Mouse (Mus musculus) cerebellum, adult 2 months (tissue): ENCODE results near the gene Qrich1. TPM values are rescaled to one million over a fixed set of nuclear protein-coding genes. Genes with fewer than 3 reads are reported as not detected.

Source experiments
- DNase-seq, 2 experiments: peaks; one replicate each; pipeline ENCODE4 v3.0.0; 2021
- H3K27ac ChIP-seq: fragments of 200-500 bp; 2 replicates; pipeline ENCODE4 v1.5.1; 2012; ENCODE audit warnings: low read length, control low read depth, inconsistent platforms; ENCODE audit not compliant: insufficient read depth
- H3K27me3 ChIP-seq: fragments of 200-500 bp; 2 replicates; pipeline ENCODE4 v1.6.1; 2012; ENCODE audit warnings: inconsistent platforms, mild to moderate bottlenecking, low read length, moderate library complexity; ENCODE audit not compliant: control insufficient read depth, insufficient read depth
- H3K4me1 ChIP-seq: fragments of 200-500 bp; 2 replicates; pipeline ENCODE4 v1.6.1; 2011; ENCODE audit warnings: low read length; ENCODE audit not compliant: control insufficient read depth, insufficient read depth
- H3K4me3 ChIP-seq: fragments of 200-500 bp; replicated peaks from 2 replicates; pipeline ENCODE3; 2011; ENCODE audit warnings: mild to moderate bottlenecking, low read depth, low read length, control low read depth; ENCODE audit not compliant: insufficient read depth
- CTCF ChIP-seq: fragments of 200-500 bp; IDR thresholded peaks from 2 replicates; pipeline ENCODE4 v1.5.1; 2011; ENCODE audit warnings: low read depth, mild to moderate bottlenecking, control low read depth, low read length, moderate library complexity, borderline replicate concordance; ENCODE audit not compliant: insufficient read depth
- POLR2A ChIP-seq: fragments of 200-500 bp; IDR thresholded peaks from 2 replicates; pipeline ENCODE4 v1.6.1; 2011; ENCODE audit warnings: low read length, control low read depth, borderline replicate concordance; ENCODE audit not compliant: insufficient read depth
- WGBS: fragments of 180-500 bp; shearing (Covaris S2); methylation state at CpG from one replicate; pipeline ENCODE4 v1.1.7; 2018; 5-methylcytosine and 5-hydroxymethylcytosine counted together
- polyA plus RNA-seq: library from polyadenylated mRNA; depleted of rRNA; stranded (reverse); fragments of >200 nt; gene quantifications from 2 replicates; pipeline ENCODE4 v1.2.3, GENCODE M21; 2012; rRNA removed

The Qrich1 gene
- 117 and 124 TPM in 2 replicates for polyA plus RNA-seq

- 1% methylated on average over 55 of the region's 55 CpGs for WGBS
- H3K4me3 ChIP-seq: peak within 1 kb of the TSS; percentile 64
- TF ChIP-seq POLR2A (peak; percentile 70; the same call in 1 of the 2 replicates), CTCF (no peak)
- DNase-seq: peak; percentile 96 to 97
- H3K27me3 ChIP-seq: no peaks in the 10 kb centered on the region
- H3K4me1 ChIP-seq: peaks cover 7% of the 10 kb centered on the region; the same call in 1 of the 2 replicates
- H3K27ac ChIP-seq: peak within 1 kb of the TSS; percentile 89
Measured at GRCm38 (mm10) chr9:108516380-108517251, at the start of gene Qrich1. TSS of gene Qrich1 (plus strand) at chr9:108516806.

- Histone ChIP-seq H3K27ac (no peak overlapping the region), H3K4me3 (no peak overlapping the region), H3K4me1 (no peaks in the 10 kb centered on the region), H3K27me3 (no peaks in the 10 kb centered on the region)
- DNase-seq: no peak
- TF ChIP-seq CTCF (no peak), POLR2A (no peak)
- 83% methylated on average over 5 of the region's 5 CpGs for WGBS
Measured at GRCm38 (mm10) chr9:108469430-108469829, 47.2 kb upstream of the Qrich1 start.

- 78% methylated on average over 4 of the region's 4 CpGs for WGBS
- H3K27ac ChIP-seq: no peak overlapping the region
- DNase-seq: no peak
- no peaks in the 10 kb centered on the region for H3K4me1 ChIP-seq
- no peak overlapping the region for H3K4me3 ChIP-seq
- TF ChIP-seq POLR2A (no peak), CTCF (no peak)
- no peaks in the 10 kb centered on the region for H3K27me3 ChIP-seq
Measured at GRCm38 (mm10) chr9:108469845-108470244, 46.8 kb upstream of the Qrich1 start.

DNA sequence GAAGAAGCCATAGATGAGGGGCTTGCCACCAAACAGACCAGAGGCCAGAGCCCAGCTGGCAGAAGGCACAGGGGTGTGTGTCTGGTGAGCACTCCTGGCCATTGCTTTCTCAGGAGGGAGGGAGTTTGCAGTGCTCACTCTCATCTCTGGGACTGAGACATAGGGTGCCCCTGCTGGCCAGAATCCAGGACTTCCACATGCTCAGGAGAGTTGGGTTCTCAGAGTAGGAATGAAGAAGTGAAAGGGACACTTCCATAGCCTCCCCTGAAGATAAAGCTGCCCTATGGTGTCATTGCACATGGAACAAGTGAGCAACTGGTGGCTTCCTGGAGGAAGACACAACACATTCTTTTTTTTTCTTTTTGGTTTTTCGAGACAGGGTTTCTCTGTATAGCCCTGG is 42.1 kb upstream of the Qrich1 start:
- H3K27me3 ChIP-seq: no peaks in the 10 kb centered on the region
- H3K4me3 ChIP-seq: no peak overlapping the region
- H3K4me1 ChIP-seq: no peaks in the 10 kb centered on the region
- TF ChIP-seq POLR2A (no peak), CTCF (no peak)
- 32% methylated on average over 1 of the region's 1 CpGs for WGBS
- H3K27ac ChIP-seq: no peak overlapping the region
- DNase-seq: no peak

- peak overlapping the region; percentile 4 for H3K4me3 ChIP-seq
- no peak for DNase-seq
- no peak overlapping the region for H3K27ac ChIP-seq
- H3K27me3 ChIP-seq: no peaks in the 10 kb centered on the region
- H3K4me1 ChIP-seq: no peaks in the 10 kb centered on the region
- TF ChIP-seq POLR2A (no peak), CTCF (no peak)
- 3% methylated on average over 20 of the region's 20 CpGs for whole genome bisulfite sequencing
Measured at GRCm38 (mm10) chr9:108478638-108479156, 37.9 kb upstream of the Qrich1 start.

- H3K27ac ChIP-seq: no peak overlapping the region
Measured at GRCm38 (mm10) chr9:108479241-108479640, 37.4 kb upstream of the Qrich1 start.

DNA sequence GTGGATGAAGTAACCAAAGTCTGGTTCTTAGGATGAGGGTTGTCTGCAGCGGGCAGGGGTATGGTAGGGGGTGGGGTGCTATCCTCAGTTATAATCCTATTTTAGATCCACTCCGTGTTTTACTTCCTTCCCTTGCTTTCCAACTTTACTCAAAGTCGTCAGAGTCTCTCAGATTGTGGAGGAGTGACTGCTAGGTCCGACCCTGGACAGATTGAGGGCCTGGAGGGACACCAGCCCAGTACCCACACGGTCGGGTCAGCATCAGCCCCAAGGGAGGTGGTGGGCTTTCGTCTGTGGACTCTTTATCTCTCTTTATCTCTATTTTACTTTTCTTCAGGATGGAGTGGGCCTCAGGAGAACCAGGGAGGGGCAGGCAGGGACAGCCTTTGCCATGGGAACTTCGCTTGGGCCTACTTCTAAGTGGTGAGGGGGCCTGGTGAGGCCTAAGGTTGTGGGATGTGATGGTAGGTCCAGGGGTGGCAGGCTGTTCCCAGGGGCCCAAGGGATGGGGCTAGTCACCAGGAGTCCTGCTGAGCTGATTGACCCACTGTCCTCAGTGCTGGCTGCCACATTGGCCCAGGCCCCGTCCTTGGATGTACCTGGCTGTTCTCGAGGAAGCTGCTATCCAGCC is 36.8 kb upstream of the Qrich1 start, which contains the start of gene Lamb2:
Gene Lamb2, plus strand, starts transcription at position 16 of the 631 bp plus-strand sequence.
- 40% methylated on average over 10 of the region's 10 CpGs for WGBS
- no peak for DNase-seq
- Histone ChIP-seq H3K27me3 (no peaks in the 10 kb centered on the region), H3K4me3 (peak within 1 kb of the TSS; percentile 35), H3K4me1 (no peaks in the 10 kb centered on the region), H3K27ac (no peak within 1 kb of the TSS)
- TF ChIP-seq POLR2A (no peak), CTCF (no peak)

More at GRCm38 (mm10) chr9:108479241-108479640, 37.4 kb upstream of the Qrich1 start:
- WGBS: 27% methylated on average over 11 of the region's 11 CpGs
- DNase-seq: no peak
- Histone ChIP-seq H3K27me3 (no peaks in the 10 kb centered on the region), H3K4me1 (no peaks in the 10 kb centered on the region), H3K4me3 (no peak overlapping the region)
- TF ChIP-seq CTCF: no peak
- TF ChIP-seq POLR2A: no peak
